In genomic region chr4:46598111-46598510, GRCm38 (mm10) we compare ENCODE assay signal across 10 mouse cellular contexts. TPM values are rescaled to one million over a fixed set of nuclear protein-coding genes. Genes with fewer than 3 reads are reported as not detected.
DNase-seq lines count a peak whose midpoint lies in the region; ATAC-seq lines count a peak whose summit lies in the region.
"Had no signal": no experiment of that assay in that cellular context is flagged by ENCODE, and none has a peak within 500 bp of the region (broad histone marks: within the 10 kb centered on the region; RNA-seq: fewer than 3 reads in every experiment).

No protein-coding gene starts in this region.

- no peak overlapping the region for H3K9ac ChIP-seq in heart, embryonic 16.5 days (ENCODE audit: low read length)
- H3K9ac ChIP-seq in intestine, embryonic 15.5 days: peak overlapping the region; percentile 17; the same call in 1 of the 2 replicates
- H3K9ac ChIP-seq: lung, embryonic 14.5 days had no signal

- DNase-seq in heart, adult 9 months (ENCODE audit: low spot score in 2 of 2): no peak
- peak; percentile 26 for DNase-seq in naive thymus-derived CD4-positive, alpha-beta T cell, adult 2 months (ENCODE audit: low read depth)
- DNase-seq in spleen, adult 18-20 months: no peak
- no peak for DNase-seq in layer of hippocampus, postnatal 14 days (ENCODE audit: low spot score in 2 of 2)
- DNase-seq: lung, embryonic 14.5 days; midbrain, embryonic 14.5 days had no signal

- H3K36me3 ChIP-seq in heart, embryonic 16.5 days (ENCODE audit: control insufficient read depth, insufficient read depth): no peaks in the 10 kb centered on the region
- no peaks in the 10 kb centered on the region for H3K36me3 ChIP-seq in megakaryocyte, embryonic 14.5 days (replicated peaks; ENCODE audit: low read length)
- no peaks in the 10 kb centered on the region for H3K36me3 ChIP-seq in intestine, embryonic 15.5 days

- H3K4me3 ChIP-seq in heart, embryonic 16.5 days (ENCODE audit: low read length): no peak overlapping the region
- peak overlapping the region; percentile 88 for H3K4me3 ChIP-seq in megakaryocyte, embryonic 14.5 days (replicated peaks)
- H3K4me3 ChIP-seq in intestine, embryonic 15.5 days (replicated peaks): peak overlapping the region; percentile 19; the same call in 1 of the 2 replicates

- H3K27ac ChIP-seq in heart, embryonic 16.5 days (ENCODE audit: low read length): peak overlapping the region; percentile 33; the same call in 1 of the 2 replicates
- H3K27ac ChIP-seq in intestine, embryonic 15.5 days: peak overlapping the region; percentile 87

- ATAC-seq in heart, embryonic 16.5 days (replicated peaks; ENCODE audit: extremely low read depth, insufficient read depth, low FRiP score): no peak
- ATAC-seq in megakaryocyte, adult 5-6 weeks (ENCODE audit: poor library complexity, severe bottlenecking): no peak
- peak; percentile 8; the same call in 1 of the 2 replicates for ATAC-seq in intestine, embryonic 15.5 days

- H3K27me3 ChIP-seq in heart, embryonic 16.5 days (ENCODE audit: control insufficient read depth, insufficient read depth, low read length): peaks cover 52% of the 10 kb centered on the region
- H3K27me3 ChIP-seq in megakaryocyte, embryonic 14.5 days (replicated peaks): peaks cover 19% of the 10 kb centered on the region
- H3K27me3 ChIP-seq in intestine, embryonic 15.5 days (replicated peaks): peaks cover 15% of the 10 kb centered on the region

- no peaks in the 10 kb centered on the region for H3K9me3 ChIP-seq in heart, embryonic 16.5 days (replicated peaks; ENCODE audit: control insufficient read depth, low read length)
- H3K9me3 ChIP-seq in megakaryocyte, embryonic 14.5 days: no peaks in the 10 kb centered on the region
- H3K9me3 ChIP-seq in intestine, embryonic 15.5 days: no peaks in the 10 kb centered on the region

- peaks cover 7% of the 10 kb centered on the region for H3K4me1 ChIP-seq in heart, embryonic 16.5 days (ENCODE audit: control insufficient read depth, insufficient read depth, low read length)
- H3K4me1 ChIP-seq in megakaryocyte, embryonic 14.5 days: peaks cover 82% of the 10 kb centered on the region
- H3K4me1 ChIP-seq in intestine, embryonic 15.5 days (replicated peaks): peaks cover 10% of the 10 kb centered on the region

- WGBS in heart, embryonic 16.5 days: 48% methylated on average over 10 of the region's 10 CpGs
- WGBS in intestine, embryonic 15.5 days: 34% methylated on average over 10 of the region's 10 CpGs

- peak overlapping the region; percentile 34 for H3K4me2 ChIP-seq in heart, embryonic 16.5 days (ENCODE audit: low read depth, low read length)
- H3K4me2 ChIP-seq in intestine, embryonic 15.5 days (replicated peaks): peak overlapping the region; percentile 93

RNA-seq across cellular contexts. Expression of gene Coro2a, which starts 3.9 kb away (rescaled TPM):
- 3.6 and 7.1 TPM in 2 replicates for polyA plus RNA-seq in heart, embryonic 16.5 days (2015; fragmentation: Nextera tagmentation; extraction: Ambion mirVana)
- polyA plus RNA-seq in megakaryocyte, embryonic 14.5 days (2012; ENCODE audit: insufficient read depth, low replicate concordance): 29.8 and 31.3 TPM in 2 replicates
- 54.8 and 55.6 TPM in 2 replicates for total RNA-seq in megakaryocyte, adult 5-6 weeks (2015)
- total RNA-seq in megakaryocyte, adult 5-6 weeks (2017): 31.4 and 31.9 TPM in 2 replicates
- polyA plus RNA-seq in intestine, embryonic 15.5 days (2015; fragmentation: Nextera tagmentation; extraction: Ambion mirVana): 66.0 and 68.3 TPM in 2 replicates
- 10 to 100 TPM; 27.9 to 30.5 TPM for total RNA-seq in layer of hippocampus, postnatal 14 days (2021)

RNA-seq across cellular contexts. Expression of gene Tbc1d2, which starts 51.9 kb away (rescaled TPM):
- polyA plus RNA-seq in heart, embryonic 16.5 days (2015; fragmentation: Nextera tagmentation; extraction: Ambion mirVana): 0.80 and 1.1 TPM in 2 replicates
- polyA plus RNA-seq in megakaryocyte, embryonic 14.5 days (2012; ENCODE audit: insufficient read depth, low replicate concordance): 4.5 and 7.8 TPM in 2 replicates
- total RNA-seq in megakaryocyte, adult 5-6 weeks (2015): 8.9 and 10.4 TPM in 2 replicates
- total RNA-seq in megakaryocyte, adult 5-6 weeks (2017): 8.5 and 11.6 TPM in 2 replicates
- 6.0 and 6.3 TPM in 2 replicates for polyA plus RNA-seq in intestine, embryonic 15.5 days (2015; fragmentation: Nextera tagmentation; extraction: Ambion mirVana)
- total RNA-seq in layer of hippocampus, postnatal 14 days (2021): 1 to 10 TPM; 2.8 to 4.1 TPM
